In genomic region chr4:120666358-120667024, GRCm38 (mm10) we compare ENCODE assay signal across 8 mouse cellular contexts. TPM values are rescaled to one million over a fixed set of nuclear protein-coding genes. Genes with fewer than 3 reads are reported as not detected.
DNase-seq lines count a peak whose midpoint lies in the region; ATAC-seq lines count a peak whose summit lies in the region.

Gene Cited4 (plus strand): TSS chr4:120666572.

- H3K4me1 ChIP-seq in intestine, embryonic 14.5 days (replicated peaks; ENCODE audit: control insufficient read depth, insufficient read depth, low read length) = 0 out of 2 replicates have a peak, but pooled peaks cover 3% of the 10 kb centered on the region

- no peak within 1 kb of the TSS for H3K27ac ChIP-seq in intestine, embryonic 14.5 days (ENCODE audit: low read depth)

- peak within 1 kb of the TSS; percentile 39 for H3K9ac ChIP-seq in intestine, embryonic 14.5 days (ENCODE audit: low read length)

- H3K36me3 ChIP-seq in intestine, embryonic 14.5 days (ENCODE audit: control insufficient read depth, insufficient read depth, low read length) = no peaks in the 10 kb centered on the region

- H3K4me3 ChIP-seq in intestine, embryonic 14.5 days (ENCODE audit: low read depth, low read length) = peak within 1 kb of the TSS; percentile 48

- H3K9me3 ChIP-seq in intestine, embryonic 14.5 days (ENCODE audit: control insufficient read depth, low read length) = no peaks in the 10 kb centered on the region

- WGBS in intestine, embryonic 14.5 days = under 1% methylated on average over 48 of the region's 50 CpGs

- peak; percentile 94 for ATAC-seq in intestine, embryonic 14.5 days (replicated peaks; ENCODE audit: low FRiP score, low TSS enrichment, low read depth)
- ATAC-seq in megakaryocyte-erythroid progenitor cell, adult 5-6 weeks (replicated peaks; ENCODE audit: low FRiP score, low TSS enrichment, poor library complexity, severe bottlenecking) = peak; percentile 89

- intact Hi-C loops in gastrocnemius, postnatal 36 days (cut with DNase I) = loop anchor here (1.0 kb wide), 1 partner anchor 63 kb away; no protein-coding TSS in a partner anchor
- intact Hi-C loops in left cerebral cortex, postnatal 10 days (cut with DNase I) = no loop called here

- H3K27me3 ChIP-seq in intestine, embryonic 14.5 days (replicated peaks; ENCODE audit: control insufficient read depth, insufficient read depth, low read length) = peaks cover 18% of the 10 kb centered on the region

- peak within 1 kb of the TSS; percentile 99 for H3K4me2 ChIP-seq in intestine, embryonic 14.5 days (ENCODE audit: low read length)

- DNase-seq in adrenal gland, postnatal 10 days = peak; percentile 92
- DNase-seq in embryo, embryonic 9.5 days (ENCODE audit: extremely low spot score) = peak; percentile 93
- peak; percentile 80 to 83 for DNase-seq in gastrocnemius, postnatal 36 days
- peak; percentile 91 for DNase-seq in intestine, embryonic 14.5 days (ENCODE audit: low spot score)
- DNase-seq in left cerebral cortex, postnatal 10 days (ENCODE audit: extremely low spot score in 1 of 2, low spot score in 2 of 2) = peak; percentile 76 to 89
- DNase-seq in right cerebral cortex, postnatal 25 days = peak; percentile 76
- peak; percentile 81 to 90 for DNase-seq in urinary bladder, postnatal 36 days (ENCODE audit: low spot score in 2 of 2)

RNA-seq across cellular contexts. Expression of gene Cited4, which starts in this region (rescaled TPM):
- 1 to 10 TPM; 3.2 to 7.4 TPM for total RNA-seq in adrenal gland, postnatal 10 days (2021)
- 10 to 100 TPM; 15.0 to 39.3 TPM for total RNA-seq in gastrocnemius, postnatal 36 days (2021)
- polyA plus RNA-seq in intestine, embryonic 14.5 days (2014; fragmentation: Nextera tagmentation; extraction: Ambion mirVana) = 0.77 and 1.2 TPM in 2 replicates
- 1 to 10 TPM; 7.0 to 9.0 TPM for total RNA-seq in left cerebral cortex, postnatal 10 days (2021)
- total RNA-seq in megakaryocyte-erythroid progenitor cell, adult 5-6 weeks (2014; fragmentation: Nextera tagmentation) = 36.4 and 47.4 TPM in 2 replicates
- total RNA-seq in megakaryocyte-erythroid progenitor cell, adult 5-6 weeks (2017) = 7.4 and 30.9 TPM in 2 replicates
